Mouse (Mus musculus): ENCODE data around the gene Smc5. TPM values are rescaled to one million over a fixed set of nuclear protein-coding genes. Genes with fewer than 3 reads are reported as not detected.

Smc5 gene
- polyA plus RNA-seq, 1 experiment from 2014 or later, result 50.6 TPM

GRCm38 (mm10) chr19:23164651-23165240, 109.0 kb downstream of the Smc5 start:
- Histone ChIP-seq H3K27me3 (no peaks in the 10 kb centered on the region), H3K9ac (no peak overlapping the region), H3K4me3 (no peak overlapping the region), H3K4me1 (0 out of 2 replicates have a peak, but pooled peaks cover 8% of the 10 kb centered on the region), H3K36me3 (no peaks in the 10 kb centered on the region), H3K27ac (no peak overlapping the region), H3K4me2 (replicated peaks) (no peak overlapping the region), H3K9me3 (no peaks in the 10 kb centered on the region)
- WGBS, result 88% methylated on average over 16 of the region's 16 CpGs
- ATAC-seq (ENCODE audit: insufficient number of reproducible peaks, insufficient read depth, low FRiP score, low TSS enrichment), result no peak

DNA sequence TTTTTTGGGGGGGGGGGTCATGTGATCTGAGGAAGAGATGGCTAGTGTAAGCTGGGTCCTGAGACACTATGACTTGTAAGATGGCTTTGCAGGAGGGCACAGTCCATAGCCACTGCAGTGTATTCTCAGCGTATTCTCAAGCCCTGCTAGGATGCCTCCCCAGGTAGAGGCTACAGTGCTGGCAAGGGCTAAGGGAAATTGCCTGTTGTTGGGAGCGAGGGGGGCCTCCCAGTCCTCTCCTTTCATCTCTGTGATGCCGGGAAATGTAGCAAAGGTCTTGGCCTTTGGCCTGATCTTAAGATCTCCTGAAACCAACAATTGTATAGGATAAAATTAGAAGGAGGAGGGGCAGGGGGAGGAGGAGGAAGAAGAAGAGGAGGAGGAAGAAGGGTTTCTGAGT, 110.3 kb downstream of the Smc5 start:
- no peak overlapping the region for H3K9ac ChIP-seq
- H3K27me3 ChIP-seq, result no peaks in the 10 kb centered on the region
- no peak for ATAC-seq (ENCODE audit: insufficient number of reproducible peaks, insufficient read depth, low FRiP score, low TSS enrichment)
- H3K4me2 ChIP-seq (replicated peaks), result no peak overlapping the region
- 43% methylated on average over 3 of the region's 3 CpGs for WGBS
- H3K36me3 ChIP-seq, result no peaks in the 10 kb centered on the region
- no peak overlapping the region for H3K4me3 ChIP-seq
- 0 out of 2 replicates have a peak, but pooled peaks cover 8% of the 10 kb centered on the region for H3K4me1 ChIP-seq
- no peak overlapping the region for H3K27ac ChIP-seq
- no peaks in the 10 kb centered on the region for H3K9me3 ChIP-seq

DNA sequence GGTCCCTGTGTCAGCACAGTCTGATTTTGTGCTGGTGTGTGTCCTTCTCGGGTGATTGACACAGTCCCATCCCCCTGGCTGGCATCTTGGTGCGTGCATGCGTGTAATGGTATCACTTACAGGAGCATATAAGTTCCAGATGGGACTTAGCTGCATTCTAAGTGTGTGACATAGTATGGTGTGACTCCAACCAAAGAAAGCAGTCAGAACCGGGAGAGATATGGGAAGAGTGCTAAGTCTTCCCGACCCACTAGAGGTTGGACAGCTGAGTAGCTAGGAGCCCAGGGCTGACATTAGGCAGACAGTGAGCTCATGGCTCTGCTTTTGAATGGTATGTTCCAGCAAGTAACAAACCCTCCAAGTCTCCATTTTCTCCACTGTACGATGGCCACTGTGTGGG, 110.8 kb downstream of the Smc5 start:
- 0 out of 2 replicates have a peak, but pooled peaks cover 8% of the 10 kb centered on the region for H3K4me1 ChIP-seq
- 46% methylated on average over 6 of the region's 6 CpGs for WGBS
- H3K9ac ChIP-seq, result no peak overlapping the region
- H3K27me3 ChIP-seq, result no peaks in the 10 kb centered on the region
- H3K27ac ChIP-seq, result no peak overlapping the region
- H3K4me2 ChIP-seq (replicated peaks), result no peak overlapping the region
- no peak overlapping the region for H3K4me3 ChIP-seq
- no peaks in the 10 kb centered on the region for H3K9me3 ChIP-seq
- no peaks in the 10 kb centered on the region for H3K36me3 ChIP-seq
- peak; percentile 72; the same call in 1 of the 2 replicates for ATAC-seq (ENCODE audit: insufficient number of reproducible peaks, insufficient read depth, low FRiP score, low TSS enrichment)

DNA sequence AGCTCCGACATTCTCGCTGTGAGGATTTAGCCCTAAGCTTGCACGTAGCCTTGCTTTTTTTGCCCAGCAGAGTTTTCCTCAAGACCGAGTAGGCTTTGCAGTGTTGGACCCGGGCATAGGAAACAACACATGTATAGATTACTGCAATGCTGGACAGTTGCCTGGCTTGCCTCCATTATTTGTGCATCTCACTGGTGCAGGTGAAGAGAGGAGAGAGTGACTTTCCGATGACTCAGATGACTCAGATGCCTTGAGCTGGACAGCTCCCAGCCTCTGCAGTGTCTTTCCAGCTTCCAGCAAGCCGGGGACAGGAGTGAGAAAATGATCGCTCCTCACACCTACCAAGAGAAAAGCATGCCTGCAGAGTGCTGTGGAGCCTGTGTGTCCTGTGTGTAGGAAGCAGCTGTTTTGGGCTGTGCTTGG, 111.3 kb downstream of the Smc5 start:
- 20% methylated on average over 8 of the region's 8 CpGs for WGBS
- Histone ChIP-seq H3K4me2 (replicated peaks) (no peak overlapping the region), H3K4me1 (0 out of 2 replicates have a peak, but pooled peaks cover 8% of the 10 kb centered on the region), H3K36me3 (no peaks in the 10 kb centered on the region), H3K27me3 (no peaks in the 10 kb centered on the region), H3K9me3 (no peaks in the 10 kb centered on the region), H3K9ac (no peak overlapping the region), H3K4me3 (no peak overlapping the region), H3K27ac (no peak overlapping the region)
- no peak; the same call in 1 of the 2 replicates for ATAC-seq (ENCODE audit: insufficient number of reproducible peaks, insufficient read depth, low FRiP score, low TSS enrichment)

DNA sequence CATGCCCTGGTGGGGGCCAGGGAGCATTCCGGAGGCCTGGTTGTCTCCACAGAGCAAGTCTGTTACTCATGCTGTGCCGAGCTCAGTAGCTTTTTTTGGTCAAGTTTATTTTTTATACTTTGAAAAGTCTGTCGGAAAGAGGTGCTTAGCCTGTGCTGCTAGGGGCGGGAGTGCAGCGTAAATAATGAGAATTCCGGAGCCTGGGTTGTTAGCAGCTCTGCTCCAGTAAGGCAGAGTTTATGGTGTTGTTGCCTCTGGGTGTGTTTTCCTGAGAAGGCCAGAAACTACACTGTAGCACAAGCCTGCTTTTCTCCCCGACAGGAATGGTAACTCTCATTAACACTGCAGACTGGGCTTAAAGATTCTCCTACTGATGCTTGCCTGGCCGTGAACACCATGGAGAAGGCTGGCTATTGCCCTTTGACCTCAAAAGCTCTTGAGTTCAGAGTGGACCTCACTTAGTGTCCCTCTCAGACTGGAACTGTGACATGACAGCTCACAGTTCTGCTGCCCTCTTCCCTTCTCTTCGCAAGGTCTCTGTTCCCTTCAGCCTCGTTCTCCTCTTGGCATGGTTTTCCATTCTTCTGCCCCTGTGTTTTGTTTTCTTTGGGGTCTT, 113.8 kb downstream of the Smc5 start:
- Histone ChIP-seq H3K4me2 (replicated peaks) (no peak overlapping the region), H3K27ac (no peak overlapping the region), H3K27me3 (no peaks in the 10 kb centered on the region), H3K4me3 (no peak overlapping the region), H3K9me3 (no peaks in the 10 kb centered on the region), H3K9ac (no peak overlapping the region), H3K36me3 (no peaks in the 10 kb centered on the region), H3K4me1 (0 out of 2 replicates have a peak, but pooled peaks cover 8% of the 10 kb centered on the region)
- WGBS, result 61% methylated on average over 10 of the region's 10 CpGs
- no peak for ATAC-seq (ENCODE audit: insufficient number of reproducible peaks, insufficient read depth, low FRiP score, low TSS enrichment)

Other genes with a start within 250 kb of the Smc5 start
- 2.6 and 2.8 TPM in 2 replicates for gene Klf9, start 132.7 kb downstream of the Smc5 start, polyA plus RNA-seq (2016; fragmentation: Nextera tagmentation; extraction: Ambion mirVana)
- gene Mamdc2, start 174.5 kb upstream of the Smc5 start, polyA plus RNA-seq (2016; fragmentation: Nextera tagmentation; extraction: Ambion mirVana), result 1.2 TPM in 2 replicates

Measured in embryonic facial prominence, embryonic 12.5 days (tissue).